Mouse (Mus musculus): ENCODE measurements at regions not wholly inside any gene's neighbourhood (a gene's known extent, or its start where the extent isn't known, plus 50 kb on each side); places are given as distances from the start of the nearest gene placed in this dataset.
A peak's percentile ranks its signal among the peaks of the same experiment; 100 is the strongest.

DNA sequence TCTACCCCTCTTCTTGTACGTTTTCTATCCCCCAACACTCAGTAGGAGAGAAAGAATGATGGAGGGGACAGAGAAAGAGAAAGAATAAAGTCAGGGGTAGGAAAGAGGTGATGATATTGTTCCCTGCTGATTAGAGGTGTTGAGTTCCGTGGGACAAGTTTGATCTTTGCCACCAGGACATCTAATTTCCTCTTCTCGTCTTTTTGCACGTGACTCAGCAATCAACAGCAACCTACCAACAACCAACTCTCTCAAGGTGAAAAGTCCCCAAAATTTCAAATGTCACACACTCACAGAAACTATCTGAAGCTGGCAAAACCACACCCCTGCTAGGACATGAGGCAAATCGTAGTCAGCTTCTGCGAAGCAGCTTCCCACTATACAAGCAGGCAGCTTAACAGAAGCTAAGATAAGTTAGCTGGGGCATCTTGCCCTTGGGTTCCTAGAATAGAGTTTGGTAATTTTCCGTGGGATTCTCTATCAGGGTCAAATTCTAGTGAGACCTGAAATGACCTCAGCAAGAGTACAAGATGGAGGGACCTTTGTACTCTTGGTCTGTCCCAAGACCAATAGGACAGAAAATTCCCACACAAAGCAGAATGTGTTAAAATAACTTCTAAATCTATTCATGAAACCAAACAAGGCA lies 553.8 kb downstream of the Gm19410 start:
- Histone ChIP-seq H3K4me2 (ENCODE audit: low read depth, low read length) (no peak overlapping the region), H3K27me3 (ENCODE audit: control insufficient read depth, insufficient read depth, low read depth, low read length) (no peaks in the 10 kb centered on the region), H3K4me1 (replicated peaks; ENCODE audit: control insufficient read depth, insufficient read depth, low read length) (no peaks in the 10 kb centered on the region), H3K9ac (ENCODE audit: low read length) (no peak overlapping the region), H3K36me3 (ENCODE audit: control insufficient read depth, insufficient read depth, low read length) (no peaks in the 10 kb centered on the region), H3K27ac (ENCODE audit: low read length) (no peak overlapping the region), H3K9me3 (ENCODE audit: control insufficient read depth, low read length) (no peaks in the 10 kb centered on the region), H3K4me3 (ENCODE audit: low read length) (no peak overlapping the region)
- 54% methylated on average over 7 of the region's 7 CpGs for WGBS
- ATAC-seq (ENCODE audit: low read depth), result no peak

DNA sequence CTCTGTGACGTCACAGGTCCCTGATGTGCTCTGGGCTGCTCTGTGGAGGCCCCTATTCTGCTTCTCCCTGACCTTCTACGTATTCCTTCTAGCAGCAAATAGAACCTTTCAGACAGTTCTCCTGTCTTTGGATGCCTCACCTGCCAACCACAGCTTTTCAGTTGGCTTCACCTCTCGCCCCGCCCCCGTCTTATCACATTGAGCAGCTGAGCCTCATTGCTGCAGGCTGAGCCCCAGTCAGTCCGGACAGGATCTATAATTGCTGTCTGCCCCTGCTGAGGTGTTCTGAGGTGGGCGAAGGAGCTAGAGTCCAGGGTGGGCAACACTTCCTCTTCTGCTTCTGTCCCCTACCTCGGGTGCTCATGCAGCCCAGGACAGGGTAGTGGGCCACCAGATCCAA lies 556.5 kb downstream of the Gm19410 start:
- H3K36me3 ChIP-seq (ENCODE audit: control insufficient read depth, insufficient read depth, low read length), result no peaks in the 10 kb centered on the region
- peaks cover 3% of the 10 kb centered on the region; the same call in 1 of the 2 replicates for H3K4me1 ChIP-seq (replicated peaks; ENCODE audit: control insufficient read depth, insufficient read depth, low read length)
- ATAC-seq (ENCODE audit: low read depth), result no peak
- no peaks in the 10 kb centered on the region for H3K27me3 ChIP-seq (ENCODE audit: control insufficient read depth, insufficient read depth, low read depth, low read length)
- 54% methylated on average over 8 of the region's 8 CpGs for WGBS
- no peak overlapping the region for H3K27ac ChIP-seq (ENCODE audit: low read length)
- H3K9ac ChIP-seq (ENCODE audit: low read length), result no peak overlapping the region
- no peak overlapping the region for H3K4me2 ChIP-seq (ENCODE audit: low read depth, low read length)
- H3K4me3 ChIP-seq (ENCODE audit: low read length), result no peak overlapping the region
- H3K9me3 ChIP-seq (ENCODE audit: control insufficient read depth, low read length), result no peaks in the 10 kb centered on the region

DNA sequence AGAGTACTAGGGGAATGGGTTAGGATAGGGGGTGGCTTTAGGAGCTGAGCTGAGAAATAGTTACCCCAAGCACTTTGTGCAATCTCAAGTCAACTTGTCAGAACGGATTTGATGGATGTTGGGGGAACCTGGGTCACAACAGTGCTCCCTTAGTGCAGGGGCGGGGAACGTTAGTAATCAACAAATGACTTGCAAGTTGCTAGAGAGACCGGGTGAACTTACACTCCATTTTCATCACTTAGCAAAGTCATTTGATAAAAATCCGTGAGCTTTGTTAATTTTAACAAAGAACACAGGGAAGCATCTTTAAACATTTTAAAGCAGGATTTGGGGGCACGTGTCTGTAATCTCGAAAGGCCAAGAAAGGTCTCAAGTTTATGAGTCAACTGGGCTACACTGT lies 557.0 kb downstream of the Gm19410 start:
- no peak overlapping the region for H3K4me2 ChIP-seq (ENCODE audit: low read depth, low read length)
- ATAC-seq (ENCODE audit: low read depth), result no peak
- WGBS, result 56% methylated on average over 7 of the region's 7 CpGs

DNA sequence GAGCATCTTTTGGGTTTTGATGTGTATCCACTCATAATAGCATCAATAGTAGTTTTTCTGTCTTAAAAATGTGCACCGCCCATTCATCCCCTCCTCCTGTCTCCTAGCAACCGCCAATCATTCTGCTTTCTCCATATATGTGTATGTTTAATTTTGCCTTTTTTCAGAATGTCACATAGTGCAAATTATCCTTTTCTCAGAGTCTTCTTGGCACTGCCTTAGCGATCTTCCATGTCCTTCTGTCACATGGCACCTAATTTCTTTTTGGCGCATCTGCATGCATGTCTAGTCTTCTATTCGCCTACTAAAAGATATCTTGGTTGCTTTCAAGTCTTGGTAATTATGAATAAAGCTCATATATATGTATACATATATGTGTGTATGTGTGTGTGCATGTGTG lies 573.0 kb downstream of the Gm19410 start:
- no peak overlapping the region for H3K9ac ChIP-seq (ENCODE audit: low read length)
- no peaks in the 10 kb centered on the region for H3K36me3 ChIP-seq (ENCODE audit: control insufficient read depth, insufficient read depth, low read length)
- no peak overlapping the region for H3K27ac ChIP-seq (ENCODE audit: low read length)
- no peaks in the 10 kb centered on the region for H3K27me3 ChIP-seq (ENCODE audit: control insufficient read depth, insufficient read depth, low read depth, low read length)
- no peak overlapping the region for H3K4me2 ChIP-seq (ENCODE audit: low read depth, low read length)
- no peak overlapping the region for H3K4me3 ChIP-seq (ENCODE audit: low read length)
- H3K4me1 ChIP-seq (replicated peaks; ENCODE audit: control insufficient read depth, insufficient read depth, low read length), result no peaks in the 10 kb centered on the region
- H3K9me3 ChIP-seq (ENCODE audit: control insufficient read depth, low read length), result no peaks in the 10 kb centered on the region
- 88% methylated on average over 5 of the region's 5 CpGs for WGBS
- ATAC-seq (ENCODE audit: low read depth), result no peak

More for the DNA sequence above, 557.0 kb downstream of the Gm19410 start:
- no peaks in the 10 kb centered on the region for H3K36me3 ChIP-seq (ENCODE audit: control insufficient read depth, insufficient read depth, low read length)
- H3K4me1 ChIP-seq (replicated peaks; ENCODE audit: control insufficient read depth, insufficient read depth, low read length), result peaks cover 3% of the 10 kb centered on the region; the same call in 1 of the 2 replicates
- no peak overlapping the region for H3K9ac ChIP-seq (ENCODE audit: low read length)
- H3K27me3 ChIP-seq (ENCODE audit: control insufficient read depth, insufficient read depth, low read depth, low read length), result no peaks in the 10 kb centered on the region
- no peaks in the 10 kb centered on the region for H3K9me3 ChIP-seq (ENCODE audit: control insufficient read depth, low read length)
- no peak overlapping the region for H3K27ac ChIP-seq (ENCODE audit: low read length)
- H3K4me3 ChIP-seq (ENCODE audit: low read length), result no peak overlapping the region

DNA sequence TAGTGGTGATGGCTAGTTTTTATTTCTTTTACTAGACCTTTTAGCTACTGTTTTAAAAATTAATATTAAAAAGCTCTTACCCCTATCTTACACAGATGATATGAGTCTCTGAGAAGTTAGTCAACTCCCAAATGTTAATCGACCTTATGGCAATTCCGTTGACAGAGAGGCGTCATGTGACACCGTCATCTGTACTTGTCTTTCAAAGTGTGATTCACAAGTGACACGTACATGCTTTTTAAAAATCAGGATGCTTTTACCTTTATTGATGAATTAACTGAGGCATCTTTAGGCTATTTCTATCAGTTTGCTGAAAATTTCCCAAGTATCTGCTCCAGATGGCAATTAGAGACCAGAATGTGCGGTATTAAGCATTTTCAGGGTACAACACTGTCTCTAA lies 573.9 kb downstream of the Gm19410 start:
- 84% methylated on average over 6 of the region's 6 CpGs for WGBS
- Histone ChIP-seq H3K4me2 (ENCODE audit: low read depth, low read length) (no peak overlapping the region), H3K9me3 (ENCODE audit: control insufficient read depth, low read length) (no peaks in the 10 kb centered on the region), H3K27ac (ENCODE audit: low read length) (no peak overlapping the region), H3K4me3 (ENCODE audit: low read length) (no peak overlapping the region), H3K9ac (ENCODE audit: low read length) (no peak overlapping the region), H3K4me1 (replicated peaks; ENCODE audit: control insufficient read depth, insufficient read depth, low read length) (no peaks in the 10 kb centered on the region), H3K36me3 (ENCODE audit: control insufficient read depth, insufficient read depth, low read length) (no peaks in the 10 kb centered on the region), H3K27me3 (ENCODE audit: control insufficient read depth, insufficient read depth, low read depth, low read length) (no peaks in the 10 kb centered on the region)
- no peak for ATAC-seq (ENCODE audit: low read depth)

DNA sequence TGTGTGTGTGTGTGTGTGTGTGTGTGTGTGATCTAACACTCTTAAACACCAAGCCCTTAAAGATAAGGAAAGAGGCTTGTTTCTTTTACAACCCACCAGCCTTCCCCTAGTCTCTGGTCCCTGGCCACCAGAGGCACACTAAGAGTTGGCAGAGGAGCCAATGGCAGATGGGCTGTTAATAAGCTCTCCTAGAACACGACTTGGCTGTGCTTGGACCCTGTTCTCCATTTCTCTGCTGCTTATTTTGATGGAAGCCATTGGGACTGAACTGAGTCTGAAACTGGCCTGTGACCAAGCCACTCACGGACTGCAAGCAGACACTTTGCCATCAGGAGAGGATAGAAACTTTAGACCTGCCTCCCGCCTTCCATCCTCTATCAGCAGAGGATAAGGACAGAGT lies 574.9 kb downstream of the Gm19410 start:
- Histone ChIP-seq H3K9me3 (ENCODE audit: control insufficient read depth, low read length) (no peaks in the 10 kb centered on the region), H3K27ac (ENCODE audit: low read length) (no peak overlapping the region), H3K36me3 (ENCODE audit: control insufficient read depth, insufficient read depth, low read length) (no peaks in the 10 kb centered on the region), H3K27me3 (ENCODE audit: control insufficient read depth, insufficient read depth, low read depth, low read length) (no peaks in the 10 kb centered on the region), H3K4me1 (replicated peaks; ENCODE audit: control insufficient read depth, insufficient read depth, low read length) (no peaks in the 10 kb centered on the region), H3K4me3 (ENCODE audit: low read length) (no peak overlapping the region), H3K9ac (ENCODE audit: low read length) (no peak overlapping the region), H3K4me2 (ENCODE audit: low read depth, low read length) (no peak overlapping the region)
- no peak for ATAC-seq (ENCODE audit: low read depth)
- WGBS, result 68% methylated on average over 3 of the region's 3 CpGs

DNA sequence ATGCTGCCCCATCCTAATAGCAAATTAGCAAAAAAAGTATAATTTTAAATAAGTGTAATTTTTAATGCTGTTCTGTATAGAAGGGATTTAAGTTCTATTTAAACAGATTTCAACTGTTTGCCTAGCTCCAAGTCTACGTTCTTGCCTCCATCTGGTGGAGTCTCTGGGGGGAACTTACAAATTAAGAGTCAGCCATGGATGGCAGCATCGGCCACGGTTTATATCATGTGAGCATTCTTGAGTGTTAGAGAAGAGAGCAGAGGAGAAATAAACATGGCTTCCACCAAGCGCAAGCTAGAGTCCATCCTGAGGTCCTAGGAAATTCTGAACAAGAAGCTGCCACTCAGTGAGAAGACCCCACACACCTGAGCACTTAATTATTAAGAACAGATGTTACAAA lies 576.4 kb downstream of the Gm19410 start:
- no peaks in the 10 kb centered on the region for H3K9me3 ChIP-seq (ENCODE audit: control insufficient read depth, low read length)
- no peaks in the 10 kb centered on the region for H3K4me1 ChIP-seq (replicated peaks; ENCODE audit: control insufficient read depth, insufficient read depth, low read length)
- no peak overlapping the region for H3K9ac ChIP-seq (ENCODE audit: low read length)
- WGBS, result 58% methylated on average over 4 of the region's 4 CpGs
- no peak overlapping the region for H3K27ac ChIP-seq (ENCODE audit: low read length)
- H3K27me3 ChIP-seq (ENCODE audit: control insufficient read depth, insufficient read depth, low read depth, low read length), result no peaks in the 10 kb centered on the region
- no peak for ATAC-seq (ENCODE audit: low read depth)
- no peaks in the 10 kb centered on the region for H3K36me3 ChIP-seq (ENCODE audit: control insufficient read depth, insufficient read depth, low read length)
- no peak overlapping the region for H3K4me2 ChIP-seq (ENCODE audit: low read depth, low read length)
- H3K4me3 ChIP-seq (ENCODE audit: low read length), result no peak overlapping the region

DNA sequence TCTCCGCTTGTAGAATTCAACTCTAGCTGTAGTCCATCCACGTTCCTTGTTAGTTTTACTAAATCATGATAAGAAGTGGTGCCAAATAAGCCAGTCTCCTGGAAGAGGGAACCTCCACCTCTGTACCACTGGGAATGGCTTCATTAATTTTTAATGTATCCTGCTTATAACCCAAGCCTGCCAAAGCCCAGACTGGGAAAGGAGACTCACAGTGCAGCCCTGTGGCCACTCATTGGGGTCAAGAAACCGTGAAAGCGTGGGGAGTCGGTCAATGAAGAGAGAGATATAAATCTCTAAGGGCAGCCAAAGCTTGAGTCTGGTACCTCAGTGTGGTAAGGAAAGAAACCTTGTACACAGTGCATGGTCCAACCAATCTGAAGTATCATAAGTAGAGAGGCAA lies 577.1 kb downstream of the Gm19410 start:
- no peak overlapping the region for H3K4me2 ChIP-seq (ENCODE audit: low read depth, low read length)
- H3K4me1 ChIP-seq (replicated peaks; ENCODE audit: control insufficient read depth, insufficient read depth, low read length), result no peaks in the 10 kb centered on the region
- H3K4me3 ChIP-seq (ENCODE audit: low read length), result no peak overlapping the region
- no peaks in the 10 kb centered on the region for H3K27me3 ChIP-seq (ENCODE audit: control insufficient read depth, insufficient read depth, low read depth, low read length)
- no peak overlapping the region for H3K9ac ChIP-seq (ENCODE audit: low read length)
- WGBS, result 50% methylated on average over 5 of the region's 5 CpGs
- 0 out of 2 replicates have a peak, but pooled peaks have one; percentile 31 for ATAC-seq (ENCODE audit: low read depth)
- H3K9me3 ChIP-seq (ENCODE audit: control insufficient read depth, low read length), result no peaks in the 10 kb centered on the region
- H3K27ac ChIP-seq (ENCODE audit: low read length), result no peak overlapping the region
- no peaks in the 10 kb centered on the region for H3K36me3 ChIP-seq (ENCODE audit: control insufficient read depth, insufficient read depth, low read length)

DNA sequence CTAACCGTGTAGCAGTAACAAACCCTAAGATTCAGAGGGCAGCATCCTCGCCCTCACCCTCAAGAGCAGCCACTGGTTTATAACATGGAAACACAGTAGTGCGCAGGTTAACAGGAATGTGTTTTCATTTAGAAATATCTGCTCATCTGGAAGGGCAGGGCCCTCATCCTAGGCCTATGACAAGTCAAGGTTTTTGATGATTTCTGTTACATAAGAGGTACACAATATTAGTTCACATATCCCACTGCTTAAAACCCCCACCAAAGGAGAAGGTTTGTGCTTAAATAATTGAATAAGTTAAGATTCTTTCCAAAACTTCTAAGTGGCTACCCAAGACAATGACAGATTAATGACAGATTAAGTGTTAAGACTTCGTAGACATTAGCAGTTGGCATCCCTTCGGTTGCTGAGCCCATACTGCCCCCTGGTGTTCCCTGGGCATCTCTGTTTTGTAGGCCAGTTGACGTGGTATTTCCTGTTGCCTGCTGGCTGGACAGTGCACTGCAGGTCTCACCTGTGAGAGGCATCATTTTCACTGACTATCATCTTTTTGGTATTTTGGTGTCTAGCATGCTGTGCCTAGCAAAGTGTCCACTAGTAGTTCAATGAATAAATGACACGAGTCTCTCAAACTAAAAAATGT lies 581.2 kb downstream of the Gm19410 start:
- WGBS, result 42% methylated on average over 7 of the region's 7 CpGs
- H3K27me3 ChIP-seq (ENCODE audit: control insufficient read depth, insufficient read depth, low read depth, low read length), result no peaks in the 10 kb centered on the region

More for the DNA sequence above, 581.2 kb downstream of the Gm19410 start:
- H3K4me3 ChIP-seq (ENCODE audit: low read length), result no peak overlapping the region
- peak; percentile 69; the same call in 1 of the 2 replicates for ATAC-seq (ENCODE audit: low read depth)
- no peaks in the 10 kb centered on the region for H3K4me1 ChIP-seq (replicated peaks; ENCODE audit: control insufficient read depth, insufficient read depth, low read length)
- H3K36me3 ChIP-seq (ENCODE audit: control insufficient read depth, insufficient read depth, low read length), result no peaks in the 10 kb centered on the region
- H3K9me3 ChIP-seq (ENCODE audit: control insufficient read depth, low read length), result no peaks in the 10 kb centered on the region
- no peak overlapping the region for H3K9ac ChIP-seq (ENCODE audit: low read length)
- H3K27ac ChIP-seq (ENCODE audit: low read length), result no peak overlapping the region
- H3K4me2 ChIP-seq (ENCODE audit: low read depth, low read length), result no peak overlapping the region
